Mouse (Mus musculus) ES-Bruce4 (cell line): ENCODE data around the gene Ckb. TPM values are rescaled to one million over a fixed set of nuclear protein-coding genes. Genes with fewer than 3 reads are reported as not detected.

Source experiments
- H3K27ac ChIP-seq: 2 replicates; pipeline ENCODE4 v1.5.1; 2012; ENCODE audit warnings: low read length, inconsistent platforms; ENCODE audit not compliant: insufficient read depth
- H3K27me3 ChIP-seq: 2 replicates; pipeline ENCODE4 v1.6.1; 2012; ENCODE audit warnings: mild to moderate bottlenecking, low read length, inconsistent platforms; ENCODE audit not compliant: control insufficient read depth, poor library complexity, insufficient read depth, severe bottlenecking
- H3K36me3 ChIP-seq: 2 replicates; pipeline ENCODE4 v1.6.1; 2012; ENCODE audit warnings: inconsistent platforms, mild to moderate bottlenecking, low read length, moderate library complexity; ENCODE audit not compliant: control insufficient read depth, poor library complexity, insufficient read depth, severe bottlenecking
- H3K4me1 ChIP-seq: one replicate; pipeline ENCODE4 v1.8.1; 2011; ENCODE audit warnings: low read length; ENCODE audit not compliant: control insufficient read depth, insufficient read depth
- H3K4me3 ChIP-seq: 2 replicates; pipeline ENCODE4 v1.5.1; 2011; ENCODE audit warnings: low read depth, mild to moderate bottlenecking, low read length
- H3K9ac ChIP-seq: 2 replicates; pipeline ENCODE4 v1.6.1; 2012; ENCODE audit warnings: low read depth, mild to moderate bottlenecking, inconsistent platforms; ENCODE audit not compliant: poor library complexity, severe bottlenecking
- H3K9me3 ChIP-seq: replicated peaks from 2 replicates; pipeline ENCODE4 v1.6.1; 2012; ENCODE audit warnings: mild to moderate bottlenecking, low read length, inconsistent platforms; ENCODE audit not compliant: control insufficient read depth, poor library complexity, insufficient read depth, severe bottlenecking
- CTCF ChIP-seq: IDR thresholded peaks from one replicate; pipeline ENCODE4 v1.8.1; 2011; ENCODE audit warnings: low read depth, low read length
- EP300 ChIP-seq: IDR thresholded peaks from 2 replicates; pipeline ENCODE4 v1.6.1; 2011; ENCODE audit warnings: low read depth, low read length; ENCODE audit not compliant: insufficient read depth
- POLR2A ChIP-seq: IDR thresholded peaks from one replicate; pipeline ENCODE4 v1.8.1; 2011; ENCODE audit warnings: low read length; ENCODE audit not compliant: insufficient read depth
- polyA plus RNA-seq: library from polyadenylated mRNA; stranded (reverse); fragments of >200 nt; gene quantifications from 2 replicates; pipeline ENCODE4 v1.2.4, GENCODE M21; 2011; ENCODE audit warnings: low read depth; ENCODE audit not compliant: missing spikeins, insufficient read depth, insufficient read length

Ckb gene
- polyA plus RNA-seq, 1 experiment, result 140 TPM

DNA sequence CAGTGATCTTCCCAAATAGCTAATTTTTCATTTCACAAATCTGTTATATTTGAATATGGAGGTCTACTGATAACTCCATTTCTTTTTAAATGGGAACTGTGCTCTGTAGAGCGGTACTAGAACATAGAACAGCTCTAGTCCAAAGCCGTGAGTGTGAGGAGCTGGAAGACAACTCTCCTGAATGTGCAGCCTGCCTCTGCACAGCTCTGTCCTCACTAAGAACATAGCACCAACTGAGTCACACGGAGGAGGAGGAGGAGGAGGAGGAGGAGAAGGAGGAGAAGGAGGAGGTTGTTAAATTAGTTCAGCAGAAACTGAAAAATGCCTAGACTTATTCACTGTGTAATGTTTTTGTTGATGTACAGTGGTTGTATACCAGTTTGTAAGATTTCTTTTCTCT, 19.2 kb downstream of the Ckb start:
- no peak overlapping the region for H3K4me3 ChIP-seq
- H3K36me3 ChIP-seq, result peaks cover 14% of the 10 kb centered on the region
- H3K27me3 ChIP-seq, result no peaks in the 10 kb centered on the region
- no peak overlapping the region for H3K27ac ChIP-seq
- TF ChIP-seq CTCF (no peak), EP300 (no peak), POLR2A (no peak)
- no peaks in the 10 kb centered on the region for H3K4me1 ChIP-seq
- no peaks in the 10 kb centered on the region for H3K9me3 ChIP-seq
- no peak overlapping the region for H3K9ac ChIP-seq

DNA sequence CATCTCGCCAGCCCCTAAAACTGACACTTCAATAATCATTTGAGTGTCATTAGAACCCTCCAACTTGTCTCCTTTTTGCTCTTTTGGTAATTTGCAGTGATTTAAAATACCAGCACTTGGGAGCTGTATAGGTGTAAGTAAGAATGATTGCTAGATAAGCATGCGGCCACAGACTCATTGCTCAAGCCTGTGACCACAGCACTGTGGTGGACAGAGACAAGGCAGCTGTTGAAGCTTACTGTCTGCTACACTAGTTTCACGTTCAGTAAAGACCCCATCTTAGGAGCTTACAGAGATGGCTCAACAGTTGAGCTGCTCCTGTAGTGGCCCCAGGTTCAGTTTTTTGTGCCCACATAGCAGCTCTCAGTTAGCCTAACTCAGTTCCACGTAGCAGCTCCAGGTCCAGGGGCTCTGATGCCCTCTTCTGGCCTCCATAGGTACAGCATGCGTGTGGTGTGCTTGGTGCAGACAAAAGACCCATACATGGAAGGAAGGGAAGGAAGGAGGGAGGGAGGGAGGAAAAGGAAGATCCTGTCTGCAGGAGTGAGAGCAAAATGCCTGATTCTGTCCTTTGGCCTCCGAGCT, 24.0 kb downstream of the Ckb start:
- TF ChIP-seq CTCF (peak; percentile 89), EP300 (no peak)
- H3K4me1 ChIP-seq, result no peaks in the 10 kb centered on the region
- H3K36me3 ChIP-seq, result peaks cover 17% of the 10 kb centered on the region
- H3K27me3 ChIP-seq, result no peaks in the 10 kb centered on the region
- no peak overlapping the region for H3K27ac ChIP-seq
- H3K9ac ChIP-seq, result no peak overlapping the region
- H3K9me3 ChIP-seq, result no peaks in the 10 kb centered on the region
- no peak overlapping the region for H3K4me3 ChIP-seq

Other genes with a start within 250 kb of the Ckb start
- gene Tnfaip2, start 229.9 kb downstream of the Ckb start, polyA plus RNA-seq, result 1.9 and 4.7 TPM in 2 replicates
- 0.93 and 1.3 TPM in 2 replicates for gene Gm266, start 186.5 kb downstream of the Ckb start, polyA plus RNA-seq
- 315 and 323 TPM in 2 replicates for gene Eif5, start 134.3 kb downstream of the Ckb start, polyA plus RNA-seq
- 86.1 and 90.2 TPM in 2 replicates for gene Mark3, start 97.8 kb downstream of the Ckb start, polyA plus RNA-seq
- gene Trmt61a, start 5.8 kb upstream of the Ckb start, polyA plus RNA-seq, result 13.0 and 14.8 TPM in 2 replicates
- 13.4 and 14.6 TPM in 2 replicates for gene Bag5, start 40.9 kb upstream of the Ckb start, polyA plus RNA-seq
- 49.1 and 49.4 TPM in 2 replicates for gene Apopt1, start 40.9 kb upstream of the Ckb start, polyA plus RNA-seq
- gene Klc1, start 86.5 kb upstream of the Ckb start, polyA plus RNA-seq, result 92.2 and 92.5 TPM in 2 replicates
- gene Xrcc3, start 141.5 kb upstream of the Ckb start, polyA plus RNA-seq, result 13.9 and 14.3 TPM in 2 replicates
- 36.0 and 37.0 TPM in 2 replicates for gene Zfyve21, start 141.8 kb upstream of the Ckb start, polyA plus RNA-seq
- 7.8 and 8.9 TPM in 2 replicates for gene Ppp1r13b, start 235.8 kb upstream of the Ckb start, polyA plus RNA-seq